Mouse (Mus musculus): ENCODE measurements around the gene Emc9. TPM values are rescaled to one million over a fixed set of nuclear protein-coding genes. Genes with fewer than 3 reads are reported as not detected.

Emc9 gene
- polyA plus RNA-seq, 1 experiment from 2014 or later, result 2.1 TPM

- Histone ChIP-seq H3K4me1 (ENCODE audit: insufficient read depth) (0 out of 2 replicates have a peak, but pooled peaks cover 6% of the 10 kb centered on the region), H3K9ac (no peak overlapping the region), H3K4me3 (ENCODE audit: low read depth, low read length) (no peak overlapping the region), H3K27ac (ENCODE audit: low read depth) (no peak overlapping the region), H3K36me3 (ENCODE audit: insufficient read depth) (peaks cover 16% of the 10 kb centered on the region), H3K4me2 (no peak overlapping the region), H3K27me3 (ENCODE audit: insufficient read depth, low read length) (no peaks in the 10 kb centered on the region), H3K9me3 (ENCODE audit: low read depth, low read length) (no peaks in the 10 kb centered on the region)
- no peak for TF ChIP-seq CTCF (IDR thresholded peaks at IDR 0.05; ENCODE audit: low read depth)
- DNase-seq (no peak), ATAC-seq (ENCODE audit: insufficient read depth) (no peak)
- 95% methylated on average over 16 of the region's 16 CpGs for WGBS
Measured at GRCm38 (mm10) chr14:55580731-55581130, 4.4 kb downstream of the Emc9 start.

DNA sequence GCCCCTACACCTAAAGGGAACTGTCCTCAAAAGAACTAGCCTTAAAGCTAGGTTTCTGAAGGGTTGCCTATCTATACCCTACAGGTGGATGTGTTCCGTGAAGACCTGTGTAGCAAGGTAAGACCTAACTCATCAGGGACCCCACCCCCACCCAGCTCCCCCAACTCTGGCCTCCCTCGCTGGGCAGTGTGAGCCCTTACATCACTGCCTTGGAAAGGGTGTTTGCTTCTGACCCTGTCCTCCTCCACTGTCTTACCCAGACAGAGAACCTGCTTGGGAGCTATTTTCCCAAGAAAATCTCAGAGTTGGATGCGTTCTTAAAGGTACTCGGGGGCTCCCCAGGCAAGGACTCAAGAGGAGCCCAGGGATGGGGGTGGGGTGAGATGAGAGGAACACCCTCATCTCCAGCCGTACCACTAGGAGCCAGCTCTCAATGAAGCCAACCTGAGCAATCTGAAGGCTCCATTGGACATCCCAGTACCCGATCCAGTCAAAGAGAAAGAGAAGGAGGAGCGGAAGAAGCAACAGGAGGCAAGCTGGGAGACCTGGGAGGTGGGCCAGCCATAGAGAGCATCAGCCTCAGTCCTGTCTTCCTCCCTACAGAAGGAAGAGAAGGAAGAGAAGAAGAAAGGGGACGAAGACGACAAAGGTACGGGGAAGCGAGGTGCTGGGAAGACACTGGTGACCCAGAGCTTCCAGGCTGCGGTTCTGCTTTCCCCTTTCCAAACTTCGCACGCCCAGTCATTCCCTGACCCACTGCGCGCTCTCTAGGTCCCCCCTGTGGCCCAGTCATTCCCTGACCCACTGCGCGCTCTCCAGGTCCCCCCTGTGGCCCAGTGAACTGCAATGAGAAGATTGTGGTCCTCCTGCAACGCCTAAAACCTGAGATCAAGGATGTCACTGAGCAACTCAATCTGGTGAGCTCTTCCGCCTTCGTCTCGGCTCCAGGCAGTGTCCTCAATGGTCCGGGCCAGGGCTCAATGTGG is 5.3 kb downstream of the Emc9 start:
- H3K9me3 ChIP-seq (ENCODE audit: low read depth, low read length), result no peaks in the 10 kb centered on the region
- H3K27me3 ChIP-seq (ENCODE audit: insufficient read depth, low read length), result no peaks in the 10 kb centered on the region
- ATAC-seq (ENCODE audit: insufficient read depth) (no peak), DNase-seq (no peak)
- no peak overlapping the region; the same call in 1 of the 2 replicates for H3K27ac ChIP-seq (ENCODE audit: low read depth)
- TF ChIP-seq CTCF (IDR thresholded peaks at IDR 0.05; ENCODE audit: low read depth), result peak; percentile 10; the same call in 1 of the 2 replicates
- H3K4me3 ChIP-seq (ENCODE audit: low read depth, low read length), result no peak overlapping the region
- H3K4me2 ChIP-seq, result peak overlapping the region; percentile 78
- 0 out of 2 replicates have a peak, but pooled peaks cover 6% of the 10 kb centered on the region for H3K4me1 ChIP-seq (ENCODE audit: insufficient read depth)
- H3K9ac ChIP-seq, result no peak overlapping the region
- peaks cover 16% of the 10 kb centered on the region for H3K36me3 ChIP-seq (ENCODE audit: insufficient read depth)
- WGBS, result 87% methylated on average over 23 of the region's 23 CpGs

GRCm38 (mm10) chr14:55578668-55579269 is 6.3 kb downstream of the Emc9 start:
- WGBS, result 27% methylated on average over 6 of the region's 6 CpGs

DNA sequence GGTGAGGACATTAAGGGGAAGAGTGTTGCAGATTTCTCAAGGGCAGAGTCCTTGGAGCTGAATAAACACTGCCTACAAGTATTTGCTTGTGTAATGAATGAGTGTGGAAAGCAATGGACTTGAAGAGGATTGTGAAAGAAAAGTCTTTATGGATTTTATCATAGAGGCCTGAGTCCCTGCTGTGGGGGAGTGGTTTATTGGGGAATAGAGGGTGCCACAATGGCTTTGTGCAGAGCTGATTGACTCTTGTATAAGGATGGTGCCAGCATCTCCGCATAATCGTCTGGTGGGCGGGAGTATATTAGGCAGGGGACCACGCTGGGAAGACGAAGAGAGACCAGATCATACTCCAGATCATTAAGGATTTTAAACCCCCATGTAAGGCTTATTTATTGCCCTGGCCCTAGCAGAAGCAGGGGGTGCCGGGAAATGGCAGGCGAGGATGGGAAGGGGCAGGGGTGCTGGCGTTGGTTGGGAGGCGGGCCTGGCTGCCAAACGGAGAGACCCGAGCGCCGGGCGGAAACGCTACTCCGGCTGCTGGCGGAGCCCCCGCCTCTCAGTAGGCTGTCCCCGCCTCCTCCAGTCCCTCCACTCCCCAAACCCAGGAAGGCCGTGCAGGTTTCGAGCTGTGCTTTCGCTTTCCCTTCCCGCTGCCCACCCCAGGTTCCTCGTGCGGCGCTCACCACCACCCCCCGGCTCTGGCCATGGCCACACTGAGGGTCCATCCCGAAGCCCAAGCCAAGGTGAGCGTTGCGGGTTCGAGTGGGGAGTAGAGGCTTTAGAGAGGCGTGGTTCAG is 7.0 kb downstream of the Emc9 start, which contains the start of gene Psme1:
Gene Psme1 (plus strand): TSS at position 253 of the 797 bp plus-strand sequence.
- ATAC-seq (ENCODE audit: insufficient read depth) (peak; percentile 93), DNase-seq (peak; percentile 91)
- no peak for TF ChIP-seq CTCF (IDR thresholded peaks at IDR 0.05; ENCODE audit: low read depth)
- H3K4me2 ChIP-seq, result peak within 1 kb of the TSS; percentile 78
- H3K27ac ChIP-seq (ENCODE audit: low read depth), result peak within 1 kb of the TSS; percentile 88
- WGBS, result under 1% methylated on average over 32 of the region's 32 CpGs
- 0 out of 2 replicates have a peak, but pooled peaks cover 6% of the 10 kb centered on the region for H3K4me1 ChIP-seq (ENCODE audit: insufficient read depth)
- no peaks in the 10 kb centered on the region for H3K9me3 ChIP-seq (ENCODE audit: low read depth, low read length)
- H3K27me3 ChIP-seq (ENCODE audit: insufficient read depth, low read length), result no peaks in the 10 kb centered on the region
- peaks cover 16% of the 10 kb centered on the region for H3K36me3 ChIP-seq (ENCODE audit: insufficient read depth)
- peak within 1 kb of the TSS; percentile 77 for H3K4me3 ChIP-seq (ENCODE audit: low read depth, low read length)
- peak within 1 kb of the TSS; percentile 91 for H3K9ac ChIP-seq

More at GRCm38 (mm10) chr14:55578668-55579269, 6.3 kb downstream of the Emc9 start:
- peak overlapping the region; percentile 78 for H3K4me2 ChIP-seq
- TF ChIP-seq CTCF (IDR thresholded peaks at IDR 0.05; ENCODE audit: low read depth), result 0 out of 2 replicates have a peak, but pooled peaks have one; percentile 8
- H3K9me3 ChIP-seq (ENCODE audit: low read depth, low read length), result no peaks in the 10 kb centered on the region
- ATAC-seq (ENCODE audit: insufficient read depth), result peak; percentile 43; the same call in 1 of the 2 replicates
- H3K36me3 ChIP-seq (ENCODE audit: insufficient read depth), result peaks cover 16% of the 10 kb centered on the region
- 0 out of 2 replicates have a peak, but pooled peaks cover 6% of the 10 kb centered on the region for H3K4me1 ChIP-seq (ENCODE audit: insufficient read depth)
- no peaks in the 10 kb centered on the region for H3K27me3 ChIP-seq (ENCODE audit: insufficient read depth, low read length)
- H3K9ac ChIP-seq, result peak overlapping the region; percentile 91
- H3K27ac ChIP-seq (ENCODE audit: low read depth), result peak overlapping the region; percentile 88
- DNase-seq, result peak; percentile 71
- peak overlapping the region; percentile 77 for H3K4me3 ChIP-seq (ENCODE audit: low read depth, low read length)

GRCm38 (mm10) chr14:55576376-55576775 is 8.7 kb downstream of the Emc9 start:
- H3K27ac ChIP-seq (ENCODE audit: low read depth), result no peak overlapping the region
- no peak for ATAC-seq (ENCODE audit: insufficient read depth)
- H3K4me3 ChIP-seq (ENCODE audit: low read depth, low read length), result no peak overlapping the region
- no peak overlapping the region for H3K9ac ChIP-seq
- H3K9me3 ChIP-seq (ENCODE audit: low read depth, low read length), result no peaks in the 10 kb centered on the region
- no peak for TF ChIP-seq CTCF (IDR thresholded peaks at IDR 0.05; ENCODE audit: low read depth)
- 61% methylated on average over 16 of the region's 16 CpGs for WGBS
- H3K4me2 ChIP-seq, result no peak overlapping the region
- peaks cover 16% of the 10 kb centered on the region for H3K36me3 ChIP-seq (ENCODE audit: insufficient read depth)
- H3K27me3 ChIP-seq (ENCODE audit: insufficient read depth, low read length), result no peaks in the 10 kb centered on the region
- 0 out of 2 replicates have a peak, but pooled peaks cover 6% of the 10 kb centered on the region for H3K4me1 ChIP-seq (ENCODE audit: insufficient read depth)
- DNase-seq, result peak; percentile 18

- Histone ChIP-seq H3K27me3 (ENCODE audit: insufficient read depth, low read length) (no peaks in the 10 kb centered on the region), H3K4me3 (ENCODE audit: low read depth, low read length) (no peak overlapping the region), H3K36me3 (ENCODE audit: insufficient read depth) (peaks cover 9% of the 10 kb centered on the region), H3K9me3 (ENCODE audit: low read depth, low read length) (no peaks in the 10 kb centered on the region), H3K27ac (ENCODE audit: low read depth) (peak overlapping the region; percentile 50; the same call in 1 of the 2 replicates), H3K4me2 (peak overlapping the region; percentile 27; the same call in 1 of the 2 replicates), H3K4me1 (ENCODE audit: insufficient read depth) (0 out of 2 replicates have a peak, but pooled peaks cover 6% of the 10 kb centered on the region), H3K9ac (no peak overlapping the region; the same call in 1 of the 2 replicates)
- TF ChIP-seq CTCF (IDR thresholded peaks at IDR 0.05; ENCODE audit: low read depth), result no peak
- ATAC-seq (ENCODE audit: insufficient read depth) (no peak), DNase-seq (no peak)
- WGBS, result 63% methylated on average over 13 of the region's 13 CpGs
Measured at GRCm38 (mm10) chr14:55575711-55576110, 9.4 kb downstream of the Emc9 start.

Data from lung, embryonic 14.5 days (tissue).